Comparison of ENCODE assay signal across 25 mouse cellular contexts in the genomic region with DNA sequence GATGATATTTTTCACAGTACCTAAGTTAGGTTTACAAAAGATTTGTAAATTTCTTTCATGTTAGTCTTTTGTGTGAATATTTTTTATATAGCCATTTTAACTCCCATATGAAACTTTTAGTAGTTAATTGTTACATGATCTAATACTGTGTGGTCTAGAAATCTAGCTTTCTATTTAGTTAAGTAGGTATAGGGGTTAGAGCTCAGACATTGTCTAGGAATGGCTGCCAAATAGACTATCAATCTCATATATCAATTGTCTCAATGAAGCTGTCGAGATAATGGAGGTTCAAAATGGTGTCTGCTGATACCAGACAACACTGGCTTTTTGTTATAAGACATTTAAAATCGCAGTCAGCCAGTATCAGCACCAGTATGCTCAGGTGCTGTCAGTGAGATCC.
"Had no signal": no experiment of that assay in that cellular context is flagged by ENCODE, and none has a peak within 500 bp of the region (broad histone marks: within the 10 kb centered on the region; RNA-seq: fewer than 3 reads in every experiment).

No protein-coding gene starts in this region.

- H3K4me2 ChIP-seq: heart, embryonic 11.5 days; heart, embryonic 13.5 days; heart, embryonic 15.5 days; hindbrain, embryonic 13.5 days; hindbrain, embryonic 15.5 days; kidney, embryonic 15.5 days; limb, embryonic 13.5 days; limb, embryonic 15.5 days had no signal

- DNase-seq: gastrocnemius, postnatal 14 days; gastrocnemius, postnatal 36 days; heart, adult 11 months; heart, adult 2 months; heart, postnatal 14 days; heart, postnatal 36 days; kidney, adult 11 months; kidney, adult 2 months; kidney, adult 9 months; kidney, postnatal 14 days; kidney, postnatal 36 days; layer of hippocampus, adult 9-11 months; layer of hippocampus, postnatal 36 days; left cerebral cortex, postnatal 4 days had no signal

- H3K4me3 ChIP-seq: heart, adult 2 months; heart, embryonic 13.5 days; heart, embryonic 15.5 days; hindbrain, embryonic 13.5 days; hindbrain, embryonic 15.5 days; kidney, embryonic 15.5 days; limb, embryonic 13.5 days; limb, embryonic 15.5 days had no signal

- H3K4me1 ChIP-seq: heart, embryonic 13.5 days; heart, embryonic 15.5 days; hindbrain, embryonic 15.5 days; kidney, embryonic 15.5 days; limb, embryonic 13.5 days; limb, embryonic 15.5 days had no signal

- H3K27ac ChIP-seq: heart, adult 2 months; heart, embryonic 13.5 days; heart, embryonic 15.5 days; hindbrain, embryonic 13.5 days; hindbrain, embryonic 15.5 days; hindbrain, postnatal 0 days; kidney, embryonic 15.5 days; kidney, postnatal 0 days; limb, embryonic 13.5 days; limb, embryonic 15.5 days had no signal

- ATAC-seq: hindbrain, postnatal 0 days; intestine, embryonic 16.5 days had no signal

- H3K36me3 ChIP-seq: heart, embryonic 13.5 days; heart, embryonic 15.5 days; hindbrain, embryonic 13.5 days; hindbrain, embryonic 15.5 days; kidney, embryonic 15.5 days; limb, embryonic 13.5 days; limb, embryonic 15.5 days had no signal

- H3K27me3 ChIP-seq: heart, embryonic 13.5 days; heart, embryonic 15.5 days; hindbrain, embryonic 13.5 days; hindbrain, embryonic 15.5 days; kidney, embryonic 15.5 days; limb, embryonic 13.5 days; limb, embryonic 15.5 days had no signal

- H3K9me3 ChIP-seq: heart, embryonic 13.5 days; heart, embryonic 15.5 days; hindbrain, embryonic 13.5 days; hindbrain, embryonic 15.5 days; kidney, embryonic 15.5 days; limb, embryonic 13.5 days; limb, embryonic 15.5 days had no signal

- H3K9ac ChIP-seq: heart, embryonic 13.5 days; heart, embryonic 15.5 days; hindbrain, embryonic 13.5 days; hindbrain, embryonic 15.5 days; kidney, embryonic 15.5 days; limb, embryonic 13.5 days; limb, embryonic 15.5 days had no signal
